Mouse (Mus musculus) left cerebral cortex, postnatal 10 days (tissue): Measurements from ENCODE around the gene Ppil4. TPM values are rescaled to one million over a fixed set of nuclear protein-coding genes. Genes with fewer than 3 reads are reported as not detected.
"Not testable (repeated sequence)": the region's sequence is repeated elsewhere in the genome, so short reads cannot be mapped to it uniquely, and the experiment has no call there.

ENCODE experiments used
- DNase-seq, 2 experiments: peaks; one replicate each; pipeline ENCODE4 v3.0.0; 2021 to 2022; ENCODE audit warnings: low spot score in 2 of 2, mixed read lengths in 1 of 2; ENCODE audit errors: extremely low spot score in 1 of 2
- intact Hi-C: fragments of 180-260 bp; cut with DNase I; formaldehyde crosslinking; loops from one replicate; pipeline ENCODE4 v1.15.1; 2025
- total RNA-seq, 2 experiments: library from RNA; stranded (reverse); gene quantifications; 2 replicates each; pipeline ENCODE4 v1.2.3; 2021

Ppil4 gene
- 10 to 100 TPM; 34.5 to 35.2 TPM for total RNA-seq

DNA sequence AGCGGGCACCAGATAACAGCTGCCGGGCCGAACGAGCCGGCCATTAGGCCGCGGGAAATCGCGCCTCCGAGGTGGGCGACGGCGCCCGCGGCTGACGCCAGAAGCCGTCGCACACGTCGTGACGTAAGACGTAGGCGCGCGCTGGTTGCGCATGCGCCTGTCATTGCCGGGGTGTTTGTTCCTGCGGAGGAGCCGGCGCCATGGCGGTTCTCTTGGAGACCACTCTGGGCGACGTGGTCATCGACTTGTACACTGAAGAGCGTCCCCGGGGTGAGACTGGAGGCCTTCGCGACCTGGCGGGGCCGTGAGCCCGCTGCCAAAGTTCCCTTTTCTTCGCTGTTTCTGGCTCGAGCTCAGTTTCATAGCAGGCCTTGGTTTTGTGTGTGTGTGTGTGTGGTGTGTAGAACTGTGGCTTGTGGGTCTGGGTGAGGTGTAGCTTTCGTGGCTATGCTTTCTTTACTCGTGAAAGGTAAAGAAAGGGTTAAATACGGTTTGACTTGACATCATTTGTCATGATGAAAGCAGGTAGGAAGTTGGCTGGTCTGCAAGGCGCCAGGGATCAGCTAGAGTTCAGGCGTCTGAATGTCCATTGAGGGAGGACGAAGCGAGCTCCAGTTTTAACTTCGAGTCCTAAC is at the start of gene Ppil4, which contains the start of gene Ginm1:
Ppil4 (plus strand) TSS at position 141 of the 635 bp plus-strand sequence.
Ginm1 (minus strand) TSS at position 74 of the 635 bp plus-strand sequence.
- DNase-seq: peak; percentile 84 to 95
- intact Hi-C loops: no loop called here

DNA sequence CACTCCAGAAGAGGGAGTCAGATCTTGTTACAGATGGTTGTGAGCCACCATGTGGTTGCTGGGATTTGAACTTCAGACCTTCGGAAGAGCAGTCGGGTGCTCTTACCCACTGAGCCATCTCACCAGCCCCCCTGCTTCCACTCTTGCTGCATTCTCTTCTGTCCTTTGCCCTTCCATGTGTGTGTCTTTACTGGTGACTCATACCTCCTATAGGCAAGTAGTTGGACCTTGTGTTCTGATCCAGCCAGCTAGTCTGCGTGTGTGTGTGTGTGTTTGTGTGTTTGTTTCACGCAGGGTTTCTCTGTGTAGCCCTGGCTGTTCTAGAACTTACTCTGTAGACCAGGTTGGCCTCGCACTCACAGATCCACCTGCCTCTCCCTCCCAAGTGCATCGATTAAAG is 47.2 kb upstream of the Ppil4 start:
- intact Hi-C loops, DNase-seq: not testable (repeated sequence)

DNA sequence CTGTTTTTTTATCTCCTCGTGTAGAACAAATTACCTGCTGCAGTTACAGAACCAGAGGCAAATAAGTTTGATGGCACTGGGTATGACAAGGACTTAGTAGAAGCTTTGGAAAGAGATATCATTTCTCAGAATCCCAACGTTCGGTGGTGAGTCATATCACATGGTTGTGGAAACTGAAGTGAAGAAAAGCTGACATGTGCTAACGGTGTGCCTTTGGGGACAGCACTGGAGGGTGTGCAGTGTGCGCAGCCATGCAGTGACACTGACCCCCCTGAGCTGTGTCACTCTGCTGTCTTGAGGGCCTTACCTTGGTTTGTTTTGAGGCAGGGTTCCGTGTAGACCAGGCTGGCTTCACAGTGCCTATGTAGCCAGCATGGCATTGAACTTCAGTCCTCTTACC is 43.9 kb upstream of the Ppil4 start:
- intact Hi-C loops: no loop called here
- no peak for DNase-seq

DNA sequence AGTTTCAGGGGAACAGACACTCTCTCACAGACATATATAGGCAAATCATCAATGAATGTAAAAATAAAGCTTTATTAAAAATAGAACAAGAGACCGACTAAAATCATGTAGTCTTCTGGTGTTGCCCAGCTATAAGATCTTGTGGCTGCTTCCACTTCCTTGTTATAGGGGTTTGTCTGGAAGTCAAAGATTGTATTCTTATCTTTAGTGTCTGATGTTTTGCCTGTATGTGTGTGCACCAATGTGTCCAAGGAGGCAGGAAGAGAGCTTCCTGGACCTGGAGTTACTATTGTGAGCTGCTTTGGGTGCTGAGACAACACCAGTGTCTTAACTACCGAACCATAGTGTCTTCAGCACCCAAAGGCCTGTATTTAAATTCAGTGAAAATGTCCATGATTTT is 35.1 kb upstream of the Ppil4 start:
- intact Hi-C loops: no loop called here
- no peak for DNase-seq

DNA sequence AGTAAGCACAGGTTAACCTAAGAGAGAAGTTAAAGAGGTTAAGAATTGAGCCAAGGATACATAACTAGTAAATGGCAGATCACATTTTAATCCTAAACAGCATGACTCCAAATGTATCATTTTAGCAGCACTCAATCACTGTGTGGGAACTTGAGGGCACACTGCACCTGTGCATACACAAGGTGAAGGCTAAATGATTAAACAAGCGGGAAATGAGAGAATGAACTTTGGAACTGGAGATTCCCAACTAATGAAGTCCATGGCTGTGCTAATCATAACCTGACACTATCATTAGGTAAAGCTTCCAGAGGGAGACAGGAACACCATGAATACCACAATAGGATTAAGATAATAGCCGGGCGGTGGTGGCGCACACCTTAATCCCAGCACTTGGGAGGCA is 20.3 kb upstream of the Ppil4 start:
- no peak for DNase-seq
- intact Hi-C loops: no loop called here

DNA sequence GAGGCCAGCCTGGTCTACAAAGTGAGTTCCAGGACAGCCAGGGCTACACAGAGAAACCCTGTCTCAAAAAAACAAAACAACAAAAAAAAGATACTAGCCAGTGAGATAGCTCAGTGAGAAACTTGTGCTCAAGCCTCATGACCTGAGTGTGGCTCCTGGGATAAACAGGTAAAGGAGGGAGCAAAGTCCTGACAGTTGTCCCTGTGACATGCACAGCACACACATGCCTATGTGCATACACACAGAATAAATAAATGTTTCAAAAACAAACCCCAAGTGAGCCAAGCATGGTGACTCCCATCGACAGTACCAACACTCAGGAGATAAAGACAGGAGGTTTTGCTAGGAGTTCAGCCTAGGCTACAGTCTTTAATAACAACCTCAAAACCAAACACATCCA is 19.9 kb upstream of the Ppil4 start:
- intact Hi-C loops: no loop called here
- no peak for DNase-seq

DNA sequence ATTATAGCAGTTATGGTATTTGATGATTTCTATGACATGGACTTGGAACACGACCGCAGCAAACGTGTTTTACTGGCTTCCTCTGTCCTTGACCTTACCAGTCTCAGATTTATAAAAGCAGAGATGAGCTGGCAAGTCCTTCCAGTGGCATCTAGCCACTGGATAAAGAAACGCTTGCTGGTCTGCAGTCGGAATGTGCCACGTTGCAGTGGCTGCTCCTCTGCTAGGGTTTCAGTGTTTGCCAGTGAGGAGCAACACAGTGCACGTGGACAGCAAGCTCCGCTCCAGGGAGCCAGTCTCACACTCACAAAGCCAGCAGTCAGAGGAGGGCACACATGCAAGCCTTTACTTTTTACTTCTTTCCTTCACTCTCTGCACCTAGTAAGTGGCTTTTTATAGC is 17.3 kb upstream of the Ppil4 start:
- intact Hi-C loops: no loop called here
- no peak for DNase-seq

DNA sequence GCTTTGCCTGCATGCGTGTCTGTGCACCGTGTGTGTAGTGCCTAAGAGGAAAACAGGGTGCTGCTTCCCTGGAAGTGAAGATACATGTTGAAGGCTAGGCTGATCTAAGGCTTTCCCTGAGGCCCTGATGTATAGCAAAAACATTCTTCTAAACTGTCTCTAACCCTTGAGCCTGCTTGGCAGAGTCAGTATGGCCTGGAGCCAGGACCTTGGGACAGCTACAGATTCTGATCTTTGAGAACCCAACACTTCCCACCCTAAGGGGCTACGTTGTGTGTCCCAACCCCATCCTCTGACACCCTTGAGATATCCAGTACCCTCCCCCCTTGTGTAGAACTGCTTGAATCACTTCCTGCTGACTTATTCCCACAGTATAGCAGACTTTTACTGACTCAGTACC is 14.3 kb upstream of the Ppil4 start:
- intact Hi-C loops: no loop called here
- no peak for DNase-seq

DNA sequence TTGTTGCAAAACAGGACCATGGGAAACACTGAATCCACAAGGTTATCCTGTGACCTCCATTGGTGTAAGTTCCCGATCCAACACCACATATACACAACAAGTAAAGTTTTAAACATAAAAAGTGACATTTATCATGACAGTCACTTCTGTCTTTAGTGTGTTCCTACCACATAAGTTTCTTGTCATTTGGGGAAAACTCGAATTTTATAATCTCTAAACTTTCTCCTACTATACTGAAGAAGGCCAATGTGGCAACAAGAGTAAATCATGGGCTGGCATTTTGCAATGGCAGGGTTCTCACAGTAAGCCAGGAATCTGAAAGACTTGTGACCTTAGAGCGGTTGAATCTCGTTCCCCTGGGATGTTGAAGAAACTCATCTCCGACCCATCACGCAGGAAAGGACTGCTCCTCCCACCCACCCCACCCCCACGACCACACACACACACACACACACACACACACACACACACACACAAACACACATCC is 12.9 kb upstream of the Ppil4 start:
- no peak for DNase-seq
- intact Hi-C loops: no loop called here

DNA sequence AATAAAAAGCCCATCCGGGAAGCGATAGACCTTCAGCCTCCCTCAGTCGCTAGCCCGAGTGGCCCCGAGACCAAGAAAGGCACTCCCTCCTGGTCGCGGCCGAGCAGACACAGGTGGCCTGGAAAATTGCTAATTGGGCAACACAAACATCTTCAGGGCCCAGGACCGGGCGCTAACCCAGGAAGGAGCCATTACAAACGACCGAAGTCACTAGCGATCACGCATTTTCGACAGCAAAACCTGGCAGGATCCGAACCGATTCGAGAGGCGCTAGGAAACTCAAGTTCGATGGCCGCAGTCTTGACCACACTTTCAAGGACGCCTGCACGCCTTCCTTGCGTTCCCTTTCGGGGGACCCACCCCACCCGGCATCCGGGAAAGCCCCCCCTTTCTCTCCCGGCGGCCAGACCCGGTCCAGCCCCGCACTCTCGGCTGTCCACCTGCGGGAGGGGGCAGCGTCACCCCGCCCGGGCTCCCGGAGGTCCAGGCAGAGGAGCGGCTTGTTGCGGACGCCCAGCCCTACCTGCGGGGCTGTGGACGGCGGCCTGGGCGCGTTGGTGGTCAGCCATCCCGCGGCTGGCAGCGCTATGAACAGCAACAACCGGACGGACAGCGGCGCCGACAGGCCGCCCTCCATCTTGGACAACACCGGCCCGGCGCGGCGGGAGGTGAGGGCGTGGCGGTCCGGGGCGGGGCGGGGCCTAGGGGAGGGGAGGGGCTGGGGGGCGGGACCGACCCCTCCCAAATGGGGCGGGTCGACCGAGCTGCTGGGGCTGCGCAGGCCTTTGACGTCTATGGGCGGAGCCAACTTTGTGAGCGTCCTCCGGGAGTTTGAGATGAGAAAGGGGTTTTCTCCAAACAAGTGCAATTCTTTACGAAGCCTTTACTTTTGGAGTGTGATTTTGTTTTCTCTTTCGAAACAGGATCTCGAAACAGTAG is 12.2 kb upstream of the Ppil4 start:
- intact Hi-C loops: no loop called here
- DNase-seq: peak; percentile 83 to 93

DNA sequence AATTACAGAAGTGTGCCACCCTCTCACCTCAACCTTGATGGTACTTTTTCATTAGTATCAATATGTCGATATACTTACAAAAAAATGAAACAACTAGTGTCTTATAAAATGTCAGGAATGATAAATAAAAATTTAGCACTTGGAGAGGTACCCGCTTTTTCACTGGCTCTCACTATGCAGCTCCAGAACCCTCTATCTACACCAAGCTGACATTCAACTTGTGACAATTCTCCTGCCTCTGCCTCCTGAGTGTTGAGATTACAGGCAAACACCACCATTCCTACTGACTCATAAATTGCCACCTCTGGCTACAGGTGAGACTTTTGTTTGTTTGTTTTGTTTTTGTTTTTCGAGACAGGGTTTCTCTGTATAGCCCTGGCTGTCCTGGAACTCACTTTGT is 11.5 kb upstream of the Ppil4 start:
- DNase-seq: no peak
- intact Hi-C loops: no loop called here

DNA sequence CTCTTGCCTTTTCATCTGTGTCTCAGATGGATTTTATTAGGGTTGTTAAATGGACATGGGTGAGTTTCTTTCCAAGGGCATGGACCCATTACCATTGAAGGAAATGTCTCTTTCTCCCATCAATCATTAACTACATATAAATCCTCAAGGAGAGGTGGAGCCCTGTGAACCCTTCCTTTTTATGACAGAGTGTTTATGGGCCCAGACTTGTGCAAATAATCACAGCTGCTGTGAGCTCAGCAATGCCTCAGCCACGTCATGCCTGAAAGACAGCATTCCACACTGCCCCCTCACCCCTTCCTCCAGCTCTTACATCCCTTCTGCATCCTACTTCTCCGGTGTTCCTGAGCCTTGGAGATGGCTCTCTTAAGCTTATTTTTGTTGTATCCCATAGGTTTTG is 5.4 kb upstream of the Ppil4 start:
- DNase-seq: no peak
- intact Hi-C loops: no loop called here

DNA sequence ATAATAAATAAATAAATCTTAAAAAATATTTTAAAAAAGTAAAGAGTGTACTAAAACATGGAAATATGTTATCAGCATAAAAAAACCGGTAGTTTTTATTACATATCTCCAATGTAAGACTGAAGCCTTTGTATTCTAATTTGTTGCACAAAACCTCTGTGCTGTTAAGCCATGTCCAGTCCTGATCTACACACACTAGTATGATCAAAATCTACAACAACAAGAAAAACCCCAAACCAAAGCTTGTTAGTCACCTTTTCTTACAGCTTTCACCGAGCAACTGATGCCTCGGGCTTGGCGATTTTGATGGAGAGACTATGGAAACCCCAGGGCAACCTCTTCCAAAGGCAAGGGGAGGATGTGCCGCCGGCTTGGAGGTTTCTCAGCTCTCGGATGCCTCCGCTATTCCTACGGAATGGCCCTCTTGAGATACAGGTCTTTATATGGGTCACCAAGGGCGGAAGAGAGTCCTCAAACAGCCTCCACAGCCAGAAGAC is 389 bp upstream of the Ppil4 start:
- no peak for DNase-seq
- intact Hi-C loops: no loop called here

DNA sequence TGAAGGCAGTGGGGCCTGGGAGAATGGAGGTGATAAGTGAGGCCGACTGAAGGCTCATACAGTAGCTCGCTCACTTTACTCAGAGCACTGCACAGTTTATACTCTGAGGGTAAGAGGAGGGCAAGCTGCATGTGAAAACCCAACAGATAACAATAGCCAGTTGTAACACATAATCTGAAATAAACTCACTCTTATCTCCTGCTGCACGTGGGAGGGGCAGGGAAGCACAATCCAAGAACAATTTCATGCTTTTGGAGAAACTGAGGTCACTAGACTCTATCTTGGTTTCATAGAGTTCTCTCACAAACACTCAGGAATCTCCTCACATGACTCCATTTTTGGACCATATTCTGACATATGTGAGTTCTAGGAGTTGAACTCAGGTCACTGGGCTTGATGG is 8.6 kb downstream of the Ppil4 start:
- no peak for DNase-seq
- intact Hi-C loops: loop anchor here (5.0 kb wide), 1 partner anchor 99 kb away; no protein-coding TSS in a partner anchor

DNA sequence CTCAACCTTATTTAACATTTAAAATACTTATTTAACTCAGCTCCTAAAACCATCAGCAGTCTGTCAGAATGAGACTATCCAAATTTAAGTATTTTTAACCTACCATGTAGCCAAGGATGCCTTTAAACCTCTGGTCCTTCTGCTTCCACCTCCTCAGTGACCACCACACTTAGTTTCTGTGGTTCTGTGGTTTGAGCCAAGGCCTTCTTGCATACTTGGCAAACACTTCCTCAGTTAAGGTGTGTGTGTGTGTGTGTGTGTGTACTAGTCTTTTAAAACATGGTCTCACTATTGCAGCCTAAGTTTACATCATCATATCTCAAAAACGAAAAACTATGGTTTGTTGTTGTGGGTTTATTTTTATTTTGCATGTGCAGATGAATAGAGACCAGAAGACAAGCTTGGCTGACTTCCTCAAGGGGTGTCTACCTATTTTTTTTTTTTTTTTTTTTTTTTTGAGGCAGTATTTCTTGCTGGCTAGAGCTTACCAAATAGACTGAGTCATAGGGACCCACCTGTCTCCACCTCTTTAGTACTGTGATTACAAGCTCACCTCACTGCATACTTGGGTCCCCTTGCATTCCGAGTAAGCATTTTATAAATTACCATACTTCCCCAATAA is 9.9 kb downstream of the Ppil4 start:
- intact Hi-C loops: loop anchor here (5.0 kb wide), 1 partner anchor 100 kb away; no protein-coding TSS in a partner anchor

DNA sequence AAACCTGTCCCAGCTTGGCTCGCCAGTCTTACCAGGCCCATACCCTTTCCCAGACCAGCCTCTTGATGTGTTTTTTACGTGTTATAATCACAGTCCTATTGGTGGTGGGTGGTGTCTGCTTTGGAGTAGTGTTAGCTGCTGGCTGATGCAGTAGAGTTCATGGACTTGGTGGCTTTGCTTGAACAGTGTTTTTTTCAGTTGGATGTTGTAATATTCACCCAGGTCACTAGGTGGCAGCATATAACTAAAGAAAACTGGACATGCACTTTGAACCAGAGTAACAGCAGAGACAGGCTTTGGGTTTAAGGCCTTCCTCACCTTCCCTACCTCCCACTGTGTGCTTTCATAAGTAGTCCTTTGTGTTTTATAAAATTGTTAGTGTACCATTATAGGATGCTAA is 17.2 kb downstream of the Ppil4 start:
- DNase-seq: peak in 1 of 2 experiments; percentile 68
- intact Hi-C loops: loop anchor here (5.0 kb wide), 2 partner anchors 387 to 432 kb away; no protein-coding TSS in a partner anchor

More for the DNA sequence above, 9.9 kb downstream of the Ppil4 start:
- no peak for DNase-seq

DNA sequence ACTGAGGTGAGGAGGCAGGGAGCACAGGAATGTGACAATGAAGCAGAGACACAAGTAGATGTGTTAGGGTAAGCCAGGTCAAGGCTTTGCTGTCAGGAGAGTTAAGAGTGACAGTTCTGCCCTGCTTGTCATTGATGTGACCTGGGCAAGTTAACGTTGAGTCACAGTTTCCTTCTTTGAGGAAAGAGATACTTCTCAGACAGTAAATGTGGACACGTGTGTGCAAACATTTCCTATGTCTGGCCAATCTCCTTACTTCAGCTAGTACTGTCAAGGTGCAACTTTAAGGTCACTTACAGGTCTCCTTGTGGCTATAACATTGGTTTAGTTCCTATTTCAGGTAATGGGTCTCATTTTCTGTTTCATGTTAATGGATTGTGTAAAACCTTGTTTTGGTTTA is 23.8 kb downstream of the Ppil4 start:
- intact Hi-C loops: no loop called here
- DNase-seq: no peak

DNA sequence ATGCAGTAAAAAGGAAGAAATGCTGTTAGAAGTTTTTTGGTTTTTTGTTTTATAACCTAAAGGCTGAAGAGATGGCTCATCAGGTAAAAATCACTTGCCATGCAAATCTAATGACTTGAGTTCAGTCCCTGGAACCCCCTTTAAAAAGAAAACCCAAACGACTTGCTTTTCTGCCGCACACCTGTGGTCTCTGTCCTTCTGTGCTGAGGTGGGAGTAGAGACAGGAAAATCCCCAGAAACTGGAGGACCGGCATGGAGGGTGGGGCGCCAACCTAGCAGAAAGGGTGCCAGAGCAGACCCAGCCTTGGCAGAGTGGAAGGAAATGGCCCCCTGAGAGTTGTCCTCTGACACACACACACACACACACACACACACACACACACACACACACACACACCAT is 26.0 kb downstream of the Ppil4 start:
- intact Hi-C loops: no loop called here
- DNase-seq: no peak

DNA sequence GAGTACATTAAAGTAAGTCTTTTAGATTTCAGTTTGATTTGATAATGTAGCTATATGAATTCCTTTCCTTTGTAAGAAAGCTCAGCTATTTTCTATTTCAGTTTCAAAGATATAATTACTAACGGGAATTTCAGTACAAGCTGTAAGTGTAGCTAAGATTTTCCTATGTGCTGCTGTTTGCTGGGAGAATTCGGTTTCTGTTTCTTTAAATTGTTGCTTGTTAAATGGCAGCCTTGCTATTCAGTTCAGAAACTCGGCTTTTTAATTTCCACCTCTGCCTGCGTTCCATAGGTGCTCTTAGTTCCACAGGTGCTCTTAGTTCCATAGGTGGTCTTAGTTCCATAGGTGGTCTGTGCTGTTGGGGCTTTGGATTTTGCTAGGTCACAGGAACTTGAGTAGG is 26.5 kb downstream of the Ppil4 start:
- intact Hi-C loops: no loop called here
- no peak for DNase-seq
